Mouse (Mus musculus): Measurements from ENCODE around the gene Zmynd11. TPM values are rescaled to one million over a fixed set of nuclear protein-coding genes. Genes with fewer than 3 reads are reported as not detected.

The Zmynd11 gene
- 70.9 TPM for polyA plus RNA-seq (2017; shearing (Covaris generic))

GRCm38 (mm10) chr13:9764646-9765536 is at the start of gene Zmynd11:
Zmynd11 (minus strand) TSS chr13:9765330.

